Mouse (Mus musculus) erythroblast, adult 5-6 weeks (primary cell): Measurements from ENCODE around the gene Hist1h2be. TPM values are rescaled to one million over a fixed set of nuclear protein-coding genes. Genes with fewer than 3 reads are reported as not detected.
A peak's percentile ranks its signal among the peaks of the same experiment; 100 is the strongest.
"Not testable (repeated sequence)": the region's sequence is repeated elsewhere in the genome, so short reads cannot be mapped to it uniquely, and the experiment has no call there.

ENCODE experiments used
- ATAC-seq: replicated peaks from 2 replicates; pipeline ENCODE4 v1.8.0; 2016; ENCODE audit warnings: moderate number of reproducible peaks, mild to moderate bottlenecking, moderate TSS enrichment, inconsistent platforms; ENCODE audit not compliant: poor library complexity, low FRiP score, severe bottlenecking
- total RNA-seq, 2 experiments: library from RNA; stranded (forward) in 1 of 2; stranded (reverse) in 1 of 2; fragments of 150-400 nt in 1 of 2; fragments of 200-764, 138-1000 nt in 1 of 2; gene quantifications; 2 replicates each; pipeline versions ENCODE4 v1.2.3 to v1.2.4; 2015 to 2017; ENCODE audit warnings: low replicate concordance in 2 of 2

The Hist1h2be gene
- total RNA-seq, 2 experiments from 2014 or later: 6.7 to 69.9 TPM

DNA sequence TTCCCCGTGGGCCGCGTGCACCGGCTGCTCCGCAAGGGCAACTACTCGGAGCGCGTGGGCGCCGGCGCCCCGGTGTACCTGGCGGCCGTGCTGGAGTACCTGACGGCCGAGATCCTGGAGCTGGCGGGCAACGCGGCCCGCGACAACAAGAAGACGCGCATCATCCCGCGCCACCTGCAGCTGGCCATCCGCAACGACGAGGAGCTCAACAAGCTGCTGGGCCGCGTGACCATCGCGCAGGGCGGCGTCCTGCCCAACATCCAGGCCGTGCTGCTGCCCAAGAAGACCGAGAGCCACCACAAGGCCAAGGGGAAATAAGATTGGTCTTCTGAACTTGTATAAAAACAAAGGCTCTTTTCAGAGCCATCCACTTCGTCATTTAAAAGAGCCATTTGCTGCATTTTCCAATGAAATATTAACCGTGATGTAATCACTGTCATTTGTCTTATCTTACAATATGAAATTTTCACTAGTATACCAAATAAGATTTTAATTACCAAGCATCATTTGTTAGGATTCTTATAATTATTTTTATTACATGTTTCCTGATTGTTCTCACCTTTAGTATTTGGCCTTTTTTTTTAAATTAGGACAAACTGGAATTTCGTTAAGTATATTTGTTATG is 46.3 kb downstream of the Hist1h2be start:
- not testable (repeated sequence) for ATAC-seq

DNA sequence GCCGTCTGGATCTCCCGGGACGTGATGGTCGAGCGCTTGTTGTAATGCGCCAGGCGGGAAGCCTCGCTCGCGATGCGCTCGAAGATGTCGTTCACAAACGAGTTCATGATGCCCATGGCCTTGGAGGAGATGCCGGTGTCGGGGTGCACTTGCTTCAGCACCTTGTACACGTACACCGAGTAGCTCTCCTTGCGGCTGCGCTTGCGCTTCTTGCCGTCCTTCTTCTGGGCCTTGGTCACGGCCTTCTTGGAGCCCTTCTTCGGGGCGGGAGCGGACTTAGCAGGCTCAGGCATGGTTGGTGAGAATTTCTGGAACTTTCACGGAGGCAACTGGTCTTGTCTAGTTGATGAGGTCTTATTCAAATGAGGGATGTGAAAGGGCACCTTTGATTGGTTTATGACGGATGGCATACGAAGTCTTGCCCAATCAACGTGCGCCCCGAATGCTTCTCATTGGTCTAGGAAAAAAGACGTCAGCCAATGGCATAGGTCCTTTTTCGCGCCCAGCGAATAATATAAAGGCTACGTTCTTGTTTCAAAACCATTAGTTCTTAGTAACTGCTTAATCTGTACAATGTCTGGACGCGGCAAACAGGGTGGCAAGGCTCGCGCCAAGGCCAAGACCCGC is 46.9 kb downstream of the Hist1h2be start, which contains the start of the genes Hist1h2bf and Hist1h2ad:
TSS of gene Hist1h2bf (minus strand) at position 299 of the 627 bp plus-strand sequence.
TSS of gene Hist1h2ad (plus strand) at position 484 of the 627 bp plus-strand sequence.
- ATAC-seq: peak; percentile 73

DNA sequence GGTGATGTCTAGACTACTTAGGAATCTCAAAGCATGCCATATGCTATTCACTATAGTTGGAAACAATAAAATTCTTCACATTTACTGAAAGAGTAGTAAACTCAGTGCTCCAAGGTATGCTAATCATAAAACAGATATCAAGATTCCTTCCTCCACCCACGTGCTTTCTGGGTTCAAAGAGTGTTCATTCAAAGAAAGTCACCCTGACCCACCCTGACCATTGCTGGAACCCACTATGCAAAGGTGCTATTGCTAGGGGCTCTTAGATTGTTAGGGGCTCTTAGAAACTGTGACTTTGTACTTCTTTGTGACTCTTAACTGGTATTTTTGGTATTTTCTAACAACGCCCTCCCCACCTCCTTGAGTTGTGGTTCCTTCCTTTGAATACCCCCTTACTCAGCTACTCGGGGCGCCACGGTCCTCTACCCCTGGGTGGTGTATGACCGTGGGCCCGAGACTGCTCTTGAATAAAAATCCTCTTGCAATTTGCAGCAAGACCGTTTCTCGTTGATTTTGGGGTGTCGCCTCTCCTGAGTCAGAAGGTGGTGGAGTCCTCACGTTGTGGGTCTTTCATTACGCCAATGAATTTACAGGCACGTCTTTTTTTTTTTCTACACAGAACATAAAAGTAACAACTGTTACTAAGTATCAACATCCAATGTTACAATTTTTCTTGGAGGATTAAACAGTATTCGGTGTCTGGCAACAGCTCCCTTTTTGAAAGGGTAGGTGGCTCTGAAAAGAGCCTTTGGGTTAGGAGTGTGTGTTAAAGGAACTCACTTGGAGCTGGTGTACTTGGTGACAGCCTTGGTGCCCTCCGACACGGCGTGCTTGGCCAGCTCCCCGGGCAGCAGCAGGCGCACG is 47.7 kb downstream of the Hist1h2be start:
- not testable (repeated sequence) for ATAC-seq

DNA sequence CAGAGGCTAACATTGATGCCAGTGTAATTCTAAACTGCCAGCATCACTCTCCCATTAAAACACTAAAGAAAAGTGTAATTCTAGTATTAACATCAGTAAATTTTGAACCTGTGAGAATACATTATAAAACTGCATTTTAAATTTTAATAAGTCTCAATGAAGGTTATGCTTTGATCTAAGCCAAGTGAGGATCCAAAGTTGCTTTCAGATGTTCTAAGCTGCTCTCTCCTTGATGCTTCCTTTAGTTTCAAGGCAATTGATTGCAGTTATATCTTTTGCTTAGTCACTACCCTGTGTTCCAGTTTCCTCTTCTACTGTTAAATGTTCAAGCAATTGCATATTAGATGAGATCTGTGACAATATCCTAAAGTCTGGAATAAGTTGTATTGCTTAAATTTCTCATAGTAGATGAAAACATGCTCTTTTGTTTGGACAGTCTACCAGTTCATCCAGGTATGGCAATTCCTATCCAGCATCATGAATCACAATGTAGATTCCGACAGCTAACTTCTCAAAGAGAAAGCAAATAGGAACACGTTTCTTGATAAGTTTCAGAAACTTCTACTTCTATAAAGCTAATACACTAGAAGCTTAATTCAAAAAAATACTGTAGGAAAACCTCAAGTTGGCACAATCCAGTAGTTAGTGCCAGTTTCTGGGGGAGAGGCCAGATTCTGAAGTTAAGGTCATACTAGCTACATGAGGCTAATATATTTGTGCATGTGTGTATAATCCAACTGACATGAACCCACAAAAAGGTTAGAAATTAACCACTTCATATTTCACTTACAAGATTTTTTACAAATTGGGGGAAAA is 48.5 kb downstream of the Hist1h2be start:
- 0 out of 2 replicates have a peak, but pooled peaks have one; percentile 12 for ATAC-seq

DNA sequence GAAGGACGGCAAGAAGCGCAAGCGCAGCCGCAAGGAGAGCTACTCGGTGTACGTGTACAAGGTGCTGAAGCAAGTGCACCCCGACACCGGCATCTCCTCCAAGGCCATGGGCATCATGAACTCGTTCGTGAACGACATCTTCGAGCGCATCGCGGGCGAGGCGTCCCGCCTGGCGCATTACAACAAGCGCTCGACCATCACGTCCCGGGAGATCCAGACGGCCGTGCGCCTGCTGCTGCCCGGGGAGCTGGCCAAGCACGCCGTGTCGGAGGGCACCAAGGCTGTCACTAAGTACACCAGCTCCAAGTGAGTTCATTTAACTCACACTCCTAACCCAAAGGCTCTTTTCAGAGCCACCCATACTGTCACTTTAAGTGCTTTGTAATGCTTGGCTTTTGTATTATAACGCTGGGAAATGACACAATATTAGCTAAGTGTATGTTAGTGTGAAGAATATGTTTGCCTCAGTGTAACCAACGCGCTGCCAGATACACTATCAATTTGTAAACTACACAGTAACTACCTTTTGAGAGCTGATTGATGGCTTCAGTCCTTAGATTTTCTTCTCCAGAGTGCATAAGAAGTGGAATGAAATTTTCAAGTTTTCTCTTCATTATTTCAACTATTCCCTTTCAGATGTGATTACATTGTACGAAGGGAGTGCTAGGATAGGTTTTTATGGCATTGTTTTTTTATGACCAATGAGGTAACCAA is 49.3 kb downstream of the Hist1h2be start:
- not testable (repeated sequence) for ATAC-seq

DNA sequence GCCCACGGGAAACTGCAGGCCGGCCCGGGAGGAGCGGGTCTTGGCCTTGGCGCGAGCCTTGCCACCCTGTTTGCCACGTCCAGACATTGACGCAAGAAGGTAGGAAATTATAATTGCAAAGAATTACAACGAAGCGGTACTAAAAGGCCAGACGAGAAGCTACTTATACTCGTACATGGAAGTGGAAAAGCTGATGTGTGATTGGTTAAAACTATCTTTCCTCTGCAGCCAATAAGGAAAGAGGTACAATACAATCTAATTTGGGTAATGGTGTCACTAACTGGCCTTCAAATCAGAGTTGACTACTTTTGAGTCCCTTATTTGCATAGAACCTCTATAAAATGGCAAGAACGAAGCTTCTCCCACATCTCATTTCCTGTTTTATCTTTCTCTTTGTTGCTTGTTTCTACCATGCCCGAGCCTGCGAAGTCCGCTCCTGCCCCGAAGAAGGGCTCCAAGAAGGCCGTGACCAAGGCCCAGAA is 49.9 kb downstream of the Hist1h2be start, which contains the start of the genes Hist1h2ae and Hist1h2bg:
TSS of gene Hist1h2ae (minus strand) at position 199 of the 482 bp plus-strand sequence.
TSS of gene Hist1h2bg (plus strand) at position 375 of the 482 bp plus-strand sequence.
- ATAC-seq: peak; percentile 79

DNA sequence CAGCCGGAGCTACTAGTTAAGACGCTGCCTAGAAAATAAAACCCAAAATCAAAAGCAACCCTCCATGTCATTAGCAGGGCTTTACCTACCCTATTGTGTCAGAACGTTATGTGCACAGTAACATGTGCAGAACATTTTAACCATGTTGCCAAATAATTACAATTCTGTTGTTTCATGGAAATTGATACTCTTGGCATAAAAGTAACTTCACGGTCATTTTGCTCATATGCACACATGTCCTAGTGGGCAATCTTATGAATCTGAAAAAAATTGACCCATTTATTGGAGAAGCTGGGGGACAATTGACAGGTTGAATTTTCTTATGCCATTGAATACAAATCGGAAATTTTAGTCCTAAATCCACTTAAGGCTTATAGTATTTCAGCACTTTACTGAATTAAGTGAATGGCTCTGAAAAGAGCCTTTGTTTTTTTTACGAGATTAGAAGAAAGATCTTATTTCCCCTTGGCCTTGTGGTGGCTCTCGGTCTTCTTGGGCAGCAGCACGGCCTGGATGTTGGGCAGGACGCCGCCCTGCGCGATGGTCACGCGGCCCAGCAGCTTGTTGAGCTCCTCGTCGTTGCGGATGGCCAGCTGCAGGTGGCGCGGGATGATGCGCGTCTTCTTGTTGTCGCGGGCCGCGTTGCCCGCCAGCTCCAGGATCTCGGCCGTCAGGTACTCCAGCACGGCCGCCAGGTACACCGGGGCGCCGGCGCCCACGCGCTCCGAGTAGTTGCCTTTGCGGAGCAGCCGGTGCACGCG is 50.5 kb downstream of the Hist1h2be start:
- ATAC-seq: not testable (repeated sequence)

DNA sequence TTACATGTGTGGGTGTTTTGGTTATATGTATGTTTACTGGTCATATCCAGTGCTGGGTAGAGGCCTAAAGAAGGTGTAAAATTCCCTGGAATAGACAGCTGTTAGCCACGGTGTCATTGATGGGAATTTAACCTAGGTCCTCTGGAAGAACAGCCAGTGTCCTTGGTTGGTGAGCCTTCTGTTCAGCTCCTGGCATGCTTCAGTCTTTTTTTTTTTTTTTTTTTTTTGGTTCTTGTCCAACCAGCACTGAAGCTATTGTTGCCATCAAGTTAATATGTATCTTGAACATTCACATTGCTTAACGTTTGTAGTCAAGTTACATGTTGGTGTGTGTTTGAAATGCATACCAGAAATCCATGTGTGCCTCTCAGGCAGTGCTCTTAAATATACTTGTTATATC is 56.4 kb downstream of the Hist1h2be start:
- no peak for ATAC-seq

DNA sequence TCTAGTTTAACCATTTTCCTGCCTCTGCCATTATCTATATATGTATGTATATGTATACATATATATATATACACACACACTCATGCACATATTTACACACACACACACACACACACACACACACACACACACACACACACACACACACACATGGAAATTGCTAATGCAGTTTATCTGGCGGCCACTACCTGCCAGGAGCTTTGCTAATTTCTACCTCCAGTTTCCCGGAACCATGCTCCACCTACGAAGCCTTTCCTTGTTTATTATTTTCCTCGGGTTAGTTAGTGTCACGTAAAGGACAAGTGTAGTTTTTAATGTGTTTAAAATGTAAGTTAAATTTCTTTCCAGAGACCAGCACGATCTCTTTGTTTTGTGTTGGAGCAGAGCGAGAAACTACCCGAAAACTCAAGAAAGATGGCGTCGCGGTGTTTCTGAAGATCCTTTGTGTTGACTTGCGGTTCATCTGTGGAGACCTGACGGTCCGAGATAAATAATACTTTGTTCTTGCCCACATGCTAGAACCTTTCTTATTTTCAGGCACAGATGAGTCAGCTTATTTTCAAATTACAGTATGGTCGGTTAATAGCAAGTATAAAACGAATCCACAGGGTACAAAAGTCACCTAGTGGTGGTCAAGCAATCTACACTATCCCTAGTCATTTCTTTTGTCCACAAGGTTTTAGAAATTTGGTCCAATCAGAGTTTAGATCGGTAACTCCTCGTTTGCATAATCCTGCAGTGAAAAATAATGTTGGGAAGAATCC is 58.0 kb downstream of the Hist1h2be start:
- ATAC-seq: peak; percentile 51

DNA sequence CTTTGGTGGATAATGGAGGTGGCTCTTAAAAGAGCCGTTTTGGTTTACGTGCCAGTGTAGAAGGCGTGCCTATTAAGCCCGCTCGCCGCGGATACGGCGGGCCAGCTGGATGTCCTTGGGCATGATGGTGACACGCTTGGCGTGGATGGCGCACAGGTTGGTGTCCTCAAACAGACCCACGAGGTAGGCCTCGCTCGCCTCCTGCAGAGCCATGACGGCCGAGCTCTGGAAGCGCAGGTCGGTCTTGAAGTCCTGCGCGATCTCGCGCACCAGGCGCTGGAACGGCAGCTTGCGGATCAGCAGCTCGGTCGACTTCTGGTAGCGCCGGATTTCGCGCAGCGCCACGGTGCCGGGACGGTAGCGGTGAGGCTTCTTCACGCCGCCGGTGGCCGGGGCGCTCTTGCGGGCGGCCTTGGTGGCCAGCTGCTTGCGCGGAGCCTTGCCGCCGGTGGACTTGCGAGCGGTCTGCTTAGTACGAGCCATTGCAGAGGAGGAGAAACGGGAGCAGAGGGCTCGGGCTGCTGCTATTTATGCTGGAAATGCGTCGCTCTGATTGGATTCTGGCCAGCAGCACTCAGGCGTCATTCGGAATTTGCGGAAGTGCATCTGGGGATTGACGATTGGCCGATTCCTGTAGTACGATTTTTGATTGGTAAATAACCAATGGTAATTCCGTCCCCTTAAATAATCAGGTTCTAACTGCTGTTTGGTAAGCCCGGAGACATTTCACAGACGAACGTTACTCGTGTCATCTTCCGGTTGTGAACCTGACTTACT is 58.9 kb downstream of the Hist1h2be start, which contains the start of gene Hist1h3e:
TSS of gene Hist1h3e (minus strand) at position 487 of the 777 bp plus-strand sequence.
- ATAC-seq: peak; percentile 91

DNA sequence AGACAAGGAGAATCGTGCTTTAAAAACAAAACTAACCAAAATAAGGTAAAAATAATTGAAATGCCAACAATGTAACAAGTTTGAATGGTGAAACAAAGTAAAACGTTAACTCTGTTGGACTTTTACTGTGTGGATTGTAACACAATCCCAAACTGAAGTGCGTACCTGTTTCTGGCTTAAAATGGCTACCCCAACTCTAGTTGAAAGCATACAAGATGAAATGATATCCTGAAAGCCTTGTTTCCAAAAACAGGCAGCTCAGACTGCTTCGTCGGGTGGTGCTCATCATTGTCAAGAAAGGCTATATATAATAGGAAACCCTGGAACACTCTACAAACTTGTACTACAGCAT is 59.4 kb downstream of the Hist1h2be start:
- ATAC-seq: peak; percentile 55

DNA sequence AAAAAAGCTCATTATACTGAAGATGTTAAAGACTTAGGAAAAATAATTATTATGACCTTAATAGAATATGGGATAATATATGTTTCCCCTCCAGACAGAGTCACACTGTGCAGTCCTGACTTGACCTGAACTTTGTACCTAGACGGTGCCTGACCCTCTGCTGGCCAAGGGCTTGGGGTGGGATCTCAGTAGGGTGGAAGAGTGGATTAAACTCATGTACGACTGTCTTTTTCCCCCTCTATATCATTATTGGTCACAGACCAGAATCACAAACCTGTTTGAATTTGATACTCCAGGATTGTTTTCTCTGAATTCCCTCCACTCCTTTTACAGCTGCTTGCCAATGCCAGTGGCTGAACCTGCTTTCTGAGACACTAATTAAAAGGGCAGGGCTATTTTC is 60.2 kb downstream of the Hist1h2be start:
- ATAC-seq: not testable (repeated sequence)

DNA sequence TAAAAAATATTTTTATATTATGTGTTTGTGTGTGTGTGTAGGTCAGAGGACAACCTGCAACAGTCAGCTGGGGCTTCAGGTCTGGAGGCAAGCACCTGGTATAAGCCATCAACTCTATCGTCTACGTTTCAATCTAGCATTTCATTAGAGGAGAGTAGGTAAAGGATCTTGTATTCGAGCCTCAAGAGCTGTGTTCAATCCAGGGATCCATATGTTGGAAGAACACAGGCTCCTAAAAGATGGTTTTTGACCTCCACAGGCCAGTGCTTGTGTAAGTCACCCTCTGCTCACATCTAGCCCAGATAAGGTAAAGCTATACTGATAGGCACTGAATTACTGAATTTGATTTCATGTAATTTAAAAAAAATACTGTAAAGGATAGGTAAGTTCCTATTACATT is 64.0 kb downstream of the Hist1h2be start:
- no peak for ATAC-seq

DNA sequence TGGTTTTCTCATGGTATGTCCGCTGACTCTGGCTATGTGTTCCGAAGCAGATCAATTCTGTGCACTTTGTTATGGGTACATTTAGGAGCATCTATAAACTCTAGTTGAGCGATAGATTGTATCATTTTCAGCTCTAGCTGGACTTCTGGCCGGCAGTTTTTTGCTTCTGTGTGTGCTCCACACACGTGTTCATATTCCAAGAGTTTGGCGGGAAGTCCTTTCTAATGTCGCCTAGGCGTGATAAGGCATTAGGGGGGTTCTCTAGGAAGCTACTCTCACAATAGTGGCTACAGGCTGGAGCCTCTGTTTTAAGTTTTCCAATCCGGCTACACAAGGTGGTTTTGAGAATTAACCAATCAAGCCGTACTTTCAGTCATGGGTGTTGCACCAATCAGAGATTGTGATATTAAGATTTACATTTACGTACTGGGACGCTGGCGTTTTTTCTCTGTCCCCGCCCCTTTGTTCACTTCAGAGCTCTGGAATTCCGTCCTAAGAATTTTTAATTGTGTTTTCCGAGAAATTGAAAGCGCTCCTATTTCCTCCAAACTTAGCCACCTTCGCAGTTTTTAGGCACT is 65.0 kb downstream of the Hist1h2be start:
- ATAC-seq: peak; percentile 56

DNA sequence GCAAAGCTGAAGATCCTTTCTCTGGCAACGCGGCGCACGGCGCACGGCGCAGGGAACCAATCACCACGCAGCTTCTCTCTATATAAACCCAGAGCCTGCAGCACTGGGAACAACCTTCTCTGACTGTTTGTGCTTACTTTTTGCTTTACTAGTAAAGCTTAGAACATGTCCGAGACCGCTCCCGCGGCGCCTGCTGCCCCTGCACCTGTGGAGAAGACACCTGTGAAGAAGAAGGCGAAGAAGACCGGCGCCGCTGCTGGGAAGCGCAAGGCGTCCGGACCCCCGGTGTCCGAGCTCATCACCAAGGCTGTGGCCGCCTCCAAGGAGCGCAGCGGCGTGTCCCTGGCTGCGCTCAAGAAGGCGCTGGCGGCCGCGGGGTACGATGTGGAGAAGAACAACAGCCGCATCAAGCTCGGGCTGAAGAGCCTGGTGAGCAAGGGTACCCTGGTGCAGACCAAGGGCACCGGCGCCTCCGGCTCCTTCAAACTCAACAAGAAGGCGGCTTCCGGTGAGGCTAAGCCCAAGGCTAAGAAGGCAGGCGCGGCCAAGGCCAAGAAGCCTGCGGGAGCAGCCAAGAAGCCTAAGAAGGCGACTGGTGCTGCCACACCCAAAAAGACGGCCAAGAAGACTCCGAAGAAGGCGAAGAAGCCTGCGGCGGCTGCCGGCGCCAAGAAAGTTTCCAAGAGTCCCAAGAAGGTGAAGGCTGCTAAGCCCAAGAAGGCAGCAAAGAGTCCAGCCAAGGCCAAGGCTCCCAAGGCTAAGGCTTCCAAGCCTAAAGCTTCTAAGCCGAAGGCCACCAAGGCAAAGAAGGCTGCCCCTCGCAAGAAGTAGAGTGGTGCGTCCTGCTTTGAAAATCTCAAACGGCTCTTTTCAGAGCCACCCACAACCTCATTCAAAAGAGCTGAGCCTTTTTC is 65.7 kb downstream of the Hist1h2be start:
- peak; percentile 57 for ATAC-seq
